Mouse (Mus musculus) spleen, postnatal 10 days (tissue): ENCODE results near the gene Gm17581.
A peak's percentile ranks its signal among the peaks of the same experiment; 100 is the strongest.
"Not testable (repeated sequence)": the region's sequence is repeated elsewhere in the genome, so short reads cannot be mapped to it uniquely, and the experiment has no call there.

Experiments used
- DNase-seq, 2 experiments: peaks; one replicate each; pipeline ENCODE4 v3.0.0; 2021 to 2022; ENCODE audit warnings: low spot score in 2 of 2

Gene Gm17581

DNA sequence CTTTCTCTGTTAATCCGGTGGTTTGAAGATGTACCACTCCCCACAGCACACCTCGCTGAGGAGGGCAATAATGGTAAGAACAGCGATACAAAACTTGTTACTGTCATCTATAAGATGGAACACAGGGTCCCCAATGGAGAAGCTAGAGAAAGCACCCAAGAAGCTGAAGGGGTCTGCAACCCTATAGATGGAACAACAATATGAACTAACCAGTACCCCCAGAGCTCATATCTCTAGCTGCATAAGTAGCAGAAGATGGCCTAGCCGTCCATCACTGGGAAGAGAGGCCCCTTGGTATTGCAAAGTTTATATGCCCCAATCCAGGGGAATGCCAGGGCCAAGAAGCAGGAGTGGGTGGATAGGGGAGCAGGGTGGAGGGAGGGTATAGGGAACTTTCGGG is at the start of gene Gm17581:
Gene Gm17581, minus strand, starts transcription at position 101 of the 400 bp plus-strand sequence.
- not testable (repeated sequence) for DNase-seq

DNA sequence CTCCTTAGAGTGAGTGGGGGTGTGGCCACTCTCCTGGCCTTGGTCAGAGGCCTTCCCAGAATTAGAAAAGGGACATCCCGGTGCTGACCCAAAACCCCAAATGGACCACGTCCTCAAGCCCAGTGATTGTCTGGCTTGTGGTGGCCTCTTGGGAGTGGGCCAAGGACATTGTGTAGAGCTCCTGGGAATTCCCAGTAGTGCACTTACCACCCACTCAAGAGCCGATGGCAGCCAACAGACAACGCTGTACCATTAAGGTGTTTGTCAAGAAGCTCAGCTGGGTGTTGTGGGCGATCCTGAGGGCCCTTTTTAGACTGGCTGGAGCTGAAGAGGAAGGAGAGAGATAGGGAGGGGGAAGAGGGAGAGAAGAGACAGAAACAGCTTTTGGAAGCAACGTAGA is 48.9 kb upstream of the Gm17581 start:
- no peak for DNase-seq

DNA sequence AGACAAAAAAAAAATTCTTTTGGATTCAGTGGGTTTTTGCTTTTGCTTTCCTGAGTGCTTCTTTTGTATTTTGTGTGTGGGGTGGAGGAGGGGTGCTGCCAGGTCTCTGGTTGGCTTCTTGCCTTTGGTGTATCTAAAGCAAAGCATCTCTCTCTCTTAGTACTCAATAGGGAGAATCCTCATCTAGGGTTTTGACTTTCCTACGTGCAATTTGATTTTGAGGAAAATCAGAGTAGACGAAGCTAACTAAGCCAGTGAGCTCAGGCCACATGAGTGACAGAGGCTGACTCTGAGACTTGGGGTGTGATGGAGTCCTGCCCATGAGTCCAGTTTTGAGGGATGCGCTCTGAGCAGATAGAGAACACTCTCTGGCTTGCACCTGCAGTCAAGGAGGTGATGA is 43.8 kb upstream of the Gm17581 start:
- no peak for DNase-seq

DNA sequence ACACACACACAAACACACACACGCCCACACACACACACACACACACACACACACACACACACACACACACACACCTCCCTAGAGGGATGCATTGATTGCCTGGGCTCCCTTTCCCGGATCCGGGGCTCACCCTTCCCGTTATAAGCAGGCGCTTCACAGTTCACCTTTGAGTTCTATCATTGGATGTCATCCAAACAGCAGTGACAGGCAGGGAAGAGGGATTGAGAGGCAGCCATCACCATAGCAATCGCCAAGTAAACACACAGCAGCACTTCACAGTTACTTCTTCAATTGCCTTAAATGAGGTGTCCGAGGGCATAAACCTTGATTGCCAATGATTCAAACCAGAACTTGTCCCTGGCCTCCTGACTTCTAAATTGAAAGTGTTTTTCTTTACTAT is 43.4 kb upstream of the Gm17581 start:
- DNase-seq, result no peak

DNA sequence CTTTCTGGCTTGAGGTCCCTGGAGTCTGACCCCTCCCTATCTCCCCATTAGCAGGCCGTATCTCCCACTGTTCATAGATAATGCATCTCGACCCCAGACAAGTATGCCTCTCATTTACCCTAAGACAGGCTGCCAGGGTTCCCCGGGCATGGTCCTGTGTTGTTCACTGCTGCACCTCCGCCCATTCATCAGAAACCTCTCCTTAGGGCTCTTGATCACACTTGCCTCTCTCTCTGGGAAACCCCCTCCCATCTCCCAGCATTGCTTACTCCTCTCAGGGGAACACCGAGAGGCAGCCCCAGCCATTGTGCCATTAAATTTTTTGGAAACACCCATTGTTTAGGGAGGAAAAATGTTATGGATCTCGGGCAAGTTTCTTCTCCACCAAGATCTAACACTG is 42.3 kb upstream of the Gm17581 start:
- DNase-seq, result no peak

DNA sequence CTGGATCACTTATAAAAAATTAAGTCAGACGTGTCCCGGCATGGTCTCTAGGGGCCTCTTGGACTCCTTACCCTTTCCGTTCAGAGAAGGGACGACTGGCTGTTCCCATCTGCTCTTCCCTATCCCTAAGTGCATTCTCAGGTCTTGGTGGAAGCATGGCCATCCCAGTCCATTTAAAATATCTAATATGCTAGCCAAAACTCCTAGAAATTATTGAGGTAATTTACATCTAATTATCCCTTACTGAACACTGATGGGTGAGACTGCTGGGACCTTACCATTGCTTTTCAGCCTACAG is 42.0 kb upstream of the Gm17581 start:
- DNase-seq, result no peak

DNA sequence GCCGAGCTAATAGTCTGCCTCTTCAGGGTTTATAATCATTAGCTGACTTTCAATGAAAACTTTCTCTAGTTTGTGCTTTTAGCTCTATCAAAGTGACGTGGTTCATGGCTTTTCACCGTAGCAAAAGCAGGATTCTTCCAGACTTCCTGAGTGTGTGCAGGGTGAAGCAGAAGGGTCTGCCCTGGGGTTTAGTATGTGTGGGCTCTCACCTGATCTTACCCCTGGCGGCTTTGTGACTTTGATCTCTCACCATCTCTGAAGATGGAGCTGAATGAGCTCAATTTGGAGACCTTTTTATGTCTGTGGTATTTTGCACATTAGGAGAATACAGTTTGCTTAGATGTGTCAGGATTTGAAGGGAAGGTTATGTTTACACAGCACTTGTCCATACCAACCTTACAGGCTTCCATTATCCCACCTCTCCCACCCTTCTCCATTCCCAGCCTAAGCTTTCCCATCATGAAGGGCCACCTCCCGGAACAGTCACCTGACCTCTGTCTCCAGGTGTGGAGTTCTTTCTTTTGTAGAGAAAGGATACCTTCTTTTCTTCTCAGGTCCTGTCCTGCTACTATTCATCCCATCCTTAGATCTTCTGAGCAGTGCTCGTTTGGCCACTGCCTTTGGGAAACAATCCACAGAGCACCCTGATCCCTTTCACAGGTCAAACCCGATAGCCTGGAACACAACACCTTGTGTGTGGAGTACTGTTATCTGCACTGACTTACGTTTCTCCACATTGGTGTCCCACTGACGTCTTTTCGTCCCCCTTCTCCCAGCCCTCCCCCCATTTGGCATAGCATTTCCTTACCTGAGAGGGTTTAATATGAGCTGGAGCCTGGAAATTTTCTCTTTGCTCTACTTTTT is 41.4 kb upstream of the Gm17581 start:
- no peak for DNase-seq

DNA sequence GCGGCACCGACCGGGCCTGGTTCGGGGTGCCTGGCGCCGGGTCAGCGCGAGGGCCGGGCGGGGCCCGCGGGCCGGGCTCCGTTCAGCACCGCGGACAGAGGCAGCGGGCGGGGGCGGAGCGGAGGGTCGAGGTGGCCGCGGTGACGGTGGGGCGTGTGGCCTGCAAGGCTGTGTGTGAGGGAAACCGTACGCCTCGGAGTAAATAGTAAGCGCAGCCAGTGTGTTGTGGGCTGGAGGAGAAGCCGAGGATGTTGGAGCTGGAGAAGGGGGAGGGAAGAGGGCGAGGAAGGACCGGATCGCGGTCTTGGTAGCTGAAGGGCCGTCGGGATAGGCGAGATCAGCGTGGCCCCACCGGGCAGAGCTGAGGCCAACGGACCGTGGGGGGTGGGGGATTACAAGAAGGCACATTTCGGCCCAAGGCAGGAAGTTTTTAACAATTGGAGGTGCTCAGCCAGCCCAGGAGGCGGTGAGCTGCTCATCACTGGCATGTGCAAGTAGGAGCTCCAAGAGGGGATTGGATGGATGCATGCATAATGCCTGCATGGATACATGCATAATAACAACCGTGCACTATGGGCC is 40.1 kb upstream of the Gm17581 start:
- peak; percentile 36 to 64 for DNase-seq

DNA sequence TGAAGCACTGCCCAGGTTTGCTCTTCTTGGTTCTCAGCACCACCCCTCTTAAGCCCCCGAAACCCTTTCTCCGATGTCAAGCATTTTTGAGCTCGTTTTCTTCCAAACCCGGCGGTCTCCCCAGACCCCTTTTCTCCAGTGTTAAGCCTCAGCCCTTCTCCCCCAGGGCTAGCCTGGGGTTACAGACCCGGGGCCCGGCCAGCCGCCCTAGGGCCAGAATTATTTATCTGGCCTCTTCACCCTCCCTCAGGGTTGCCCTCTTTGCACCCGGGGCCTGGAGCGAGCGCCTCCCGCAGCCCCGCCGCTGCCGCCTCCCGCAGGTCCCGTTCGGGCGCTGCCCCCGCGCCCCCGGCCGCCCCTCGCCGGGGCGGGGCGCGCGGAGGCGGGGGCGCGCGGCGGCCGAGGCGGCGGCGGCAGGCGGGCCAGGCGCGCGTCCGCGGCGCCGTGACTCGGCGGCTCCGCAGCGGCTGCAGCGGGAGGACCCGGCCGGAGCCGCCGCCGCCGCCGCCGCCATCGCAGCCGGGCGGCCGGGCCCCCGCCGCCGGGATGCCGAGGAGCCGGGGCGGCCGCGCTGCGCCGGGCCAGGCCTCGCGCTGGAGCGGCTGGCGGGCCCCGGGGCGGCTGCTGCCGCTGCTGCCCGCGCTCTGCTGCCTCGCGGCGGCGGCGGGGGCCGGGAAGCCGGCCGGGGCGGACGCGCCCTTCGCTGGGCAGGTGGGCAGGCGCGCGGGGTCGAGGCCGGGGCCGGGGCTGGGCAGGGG is 39.4 kb upstream of the Gm17581 start, which contains the start of gene Mmp24:
Gene Mmp24, plus strand, starts transcription at position 416 of the 758 bp plus-strand sequence.
- DNase-seq, result no peak

DNA sequence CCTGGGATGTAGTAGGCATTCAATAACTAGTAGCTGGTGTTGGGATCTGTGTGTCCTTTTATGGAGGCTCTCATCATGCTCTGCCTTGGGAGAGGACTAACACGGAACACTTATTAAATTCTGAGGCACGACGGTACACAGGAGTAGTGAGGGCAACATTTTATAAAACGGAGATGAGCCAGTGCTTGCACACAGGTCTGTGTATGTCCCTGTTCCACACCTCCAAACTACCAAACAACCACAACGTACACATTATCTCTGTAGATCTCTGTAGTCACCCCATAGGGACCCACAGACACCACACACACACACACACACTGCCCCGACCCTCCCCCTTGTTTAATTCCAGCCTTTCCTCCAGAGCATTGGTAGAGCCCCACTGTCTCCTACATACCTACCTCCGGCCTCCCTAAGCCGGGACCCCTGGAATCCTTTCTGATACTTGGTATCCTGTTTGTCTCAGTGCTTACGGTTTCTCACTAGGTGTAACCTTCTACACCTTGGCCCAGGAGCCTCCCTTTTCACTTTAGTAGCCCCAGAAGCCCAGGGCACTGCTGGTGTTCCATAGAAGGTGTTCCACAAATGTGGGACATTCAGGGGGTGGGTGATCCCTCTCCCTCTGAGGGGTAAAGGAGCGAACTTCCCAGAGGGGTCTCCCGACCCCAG is 38.7 kb upstream of the Gm17581 start:
- no peak for DNase-seq

DNA sequence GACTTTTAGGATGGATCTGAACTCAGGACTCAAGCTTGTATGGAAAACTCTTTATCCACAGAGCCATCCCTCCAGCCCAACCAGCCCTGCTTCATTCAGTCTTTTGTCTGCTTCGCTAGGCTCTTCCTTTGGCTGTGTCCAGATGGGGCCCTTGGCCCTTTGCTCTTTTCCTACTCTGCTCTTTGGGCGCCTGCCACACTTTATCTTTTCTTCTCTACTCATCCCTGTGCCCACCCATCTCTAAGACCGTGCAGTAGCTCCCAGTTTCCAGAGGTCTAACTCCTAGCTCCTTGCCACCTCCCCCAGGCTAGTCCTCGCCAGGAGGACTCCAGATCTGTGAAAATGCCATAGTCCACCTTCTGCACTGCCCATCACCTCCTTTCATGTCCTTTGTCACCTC is 38.0 kb upstream of the Gm17581 start:
- no peak for DNase-seq

DNA sequence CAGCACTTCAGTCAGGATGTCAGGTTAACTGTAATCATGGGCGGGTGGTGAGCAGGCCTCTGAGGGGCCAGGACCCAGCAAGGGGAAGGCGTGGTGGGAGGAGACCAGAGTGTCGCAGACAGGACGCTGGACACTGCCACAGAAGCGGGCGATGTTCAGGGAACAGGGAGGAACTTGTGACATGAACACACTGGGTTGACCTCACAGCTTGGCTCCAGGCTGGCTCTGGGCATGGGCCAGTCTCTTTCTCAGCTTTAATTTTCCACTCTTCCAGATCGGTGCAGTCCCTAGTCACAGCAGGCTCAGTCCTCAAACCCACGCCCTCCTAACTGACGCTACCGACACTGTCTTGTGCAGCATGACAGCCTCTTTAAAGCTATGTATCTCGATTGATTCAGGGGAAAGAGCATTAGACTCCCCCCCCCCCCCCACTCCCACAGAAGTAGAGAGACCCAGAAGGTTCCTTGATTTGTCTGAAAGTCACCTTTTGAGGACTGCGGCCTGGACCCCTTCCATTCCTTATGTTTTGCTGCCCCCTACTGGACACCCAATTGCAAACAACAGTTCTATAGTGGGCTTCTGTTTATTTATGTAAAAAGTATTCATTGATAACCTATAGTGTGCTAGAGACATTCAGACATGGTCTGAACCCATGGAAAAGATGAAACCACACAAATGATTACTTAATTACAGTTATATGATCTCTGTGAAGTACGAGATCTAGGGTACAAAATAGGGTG is 29.2 kb upstream of the Gm17581 start:
- DNase-seq, result peak; percentile 47 to 83

DNA sequence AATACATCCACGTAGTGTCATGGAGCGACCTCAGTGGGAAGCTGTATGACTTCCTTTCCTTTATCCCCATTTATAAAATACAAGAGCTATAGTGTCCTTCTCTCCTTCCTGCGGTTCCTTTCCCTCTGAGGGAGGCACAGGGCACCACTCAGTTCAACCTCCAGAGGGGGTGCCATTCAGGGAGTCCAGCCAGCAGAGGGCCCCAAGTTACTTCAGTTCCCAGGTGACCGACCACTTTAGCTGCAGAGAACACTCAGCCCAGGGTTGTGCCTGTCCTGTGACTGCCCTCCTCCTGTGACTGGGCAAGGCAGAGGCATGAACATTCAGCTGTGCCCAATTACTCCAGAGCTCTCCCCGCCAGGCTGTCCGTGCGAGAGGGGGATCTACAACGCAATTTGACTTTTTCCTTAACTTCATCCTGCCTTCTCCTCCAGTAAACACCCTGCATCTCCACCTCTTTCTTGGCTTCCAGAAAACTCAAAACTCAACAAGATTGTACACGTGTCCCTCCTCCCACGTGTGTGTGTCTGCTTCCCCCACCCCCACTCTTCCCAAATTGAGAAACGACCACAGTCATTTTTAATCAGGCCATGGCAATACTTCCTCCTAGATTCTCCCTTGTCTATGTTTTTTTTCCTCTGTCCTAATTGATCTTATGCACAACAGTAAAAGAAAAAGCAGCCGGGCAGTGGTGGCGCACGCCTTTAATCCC is 21.3 kb upstream of the Gm17581 start:
- DNase-seq, result no peak

DNA sequence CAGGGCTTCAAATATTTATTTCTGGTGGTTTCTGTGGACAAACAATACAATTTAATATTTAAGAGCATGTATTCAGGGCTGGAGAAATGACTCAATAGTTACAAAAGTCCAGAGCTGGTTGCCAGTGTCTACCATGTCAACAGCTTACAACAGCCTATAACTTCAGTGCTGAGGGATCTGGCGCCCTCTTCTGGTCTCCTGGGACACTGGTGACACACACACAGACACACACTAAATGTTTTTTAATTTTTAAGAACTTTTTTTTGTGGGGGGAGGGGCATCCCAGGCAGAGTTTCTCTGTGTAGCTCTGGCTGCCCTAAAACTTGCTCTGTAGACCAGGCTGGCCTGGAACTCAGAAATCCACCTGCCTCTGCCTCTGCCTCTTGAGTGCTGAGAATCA is 20.1 kb upstream of the Gm17581 start:
- peak in 1 of 2 experiments; percentile 77 for DNase-seq

DNA sequence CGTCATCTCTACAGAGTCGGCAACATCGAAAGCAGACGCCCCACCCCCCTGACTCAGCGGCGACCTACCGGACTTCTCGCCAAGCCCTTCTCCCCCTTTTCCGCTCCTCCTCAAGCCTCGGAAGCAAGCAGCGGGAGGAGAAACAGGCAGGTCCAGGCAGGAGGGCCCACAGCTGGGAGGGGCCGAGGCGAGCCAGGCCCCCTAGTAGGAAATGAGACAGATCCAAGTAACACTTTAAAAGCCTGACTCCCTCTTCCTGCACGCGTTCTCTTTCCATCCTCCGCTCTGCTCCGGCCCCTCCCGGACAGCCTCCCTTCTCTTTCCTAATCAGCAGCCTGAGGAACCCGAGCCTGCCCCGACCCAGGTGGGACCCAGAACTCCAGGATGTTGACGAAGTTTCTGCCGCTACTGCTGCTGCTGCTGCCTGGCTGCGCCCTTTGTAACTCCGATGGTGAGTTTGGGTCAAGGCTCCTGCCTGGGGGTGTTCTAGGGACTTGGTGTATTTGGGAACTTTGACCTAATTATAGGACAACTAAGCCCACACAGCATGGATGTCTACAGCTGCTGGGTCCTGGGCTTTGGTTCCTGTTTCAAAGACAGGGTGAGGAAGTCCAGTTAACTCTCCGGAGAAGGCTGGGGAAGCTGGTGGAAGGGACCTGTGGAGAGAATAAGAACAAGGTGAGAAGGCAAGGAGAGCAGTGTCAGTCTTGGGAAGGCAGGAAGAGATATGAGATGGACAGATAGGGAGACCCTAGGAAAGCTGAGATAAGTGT is 15.5 kb upstream of the Gm17581 start, which contains the start of gene Procr:
Gene Procr, plus strand, starts transcription at position 104 of the 773 bp plus-strand sequence.
- no peak for DNase-seq

DNA sequence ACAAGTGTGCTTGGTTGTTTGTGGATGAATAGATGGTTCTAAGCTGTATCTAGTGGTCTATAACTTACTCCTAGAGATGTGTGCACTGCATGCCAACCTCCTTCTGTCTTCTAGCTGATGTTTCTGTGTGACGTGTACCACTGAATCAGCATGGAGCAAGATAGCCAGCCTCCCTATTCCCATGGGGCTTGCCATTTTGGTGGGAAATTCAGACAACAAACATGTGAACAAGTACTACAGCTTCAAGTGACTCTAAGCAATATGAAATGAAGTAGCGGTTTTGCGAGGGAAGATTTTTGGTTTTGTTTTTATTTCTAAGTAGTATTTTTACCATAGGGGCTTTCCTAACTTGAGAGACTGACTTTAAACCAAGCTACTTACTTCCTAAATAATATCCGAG is 13.7 kb upstream of the Gm17581 start:
- no peak for DNase-seq

DNA sequence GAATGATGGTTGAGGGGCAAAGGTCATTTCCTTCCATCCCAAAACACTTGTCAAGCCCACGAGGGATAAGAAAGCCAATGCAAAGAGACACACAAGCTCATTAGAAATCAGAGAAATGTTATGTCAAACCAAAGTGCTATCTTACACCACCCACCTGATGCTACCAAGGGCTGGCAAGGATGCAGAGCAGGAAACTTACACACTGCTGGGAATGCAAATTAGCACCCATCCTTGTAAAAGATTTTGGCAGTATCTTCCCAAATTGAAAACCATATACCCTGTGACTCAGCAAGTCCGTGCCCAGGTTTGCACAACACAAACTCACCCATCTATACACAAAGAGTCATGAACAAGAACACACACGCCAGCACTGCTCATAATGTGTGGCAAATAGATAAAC is 9.8 kb upstream of the Gm17581 start:
- no peak for DNase-seq

DNA sequence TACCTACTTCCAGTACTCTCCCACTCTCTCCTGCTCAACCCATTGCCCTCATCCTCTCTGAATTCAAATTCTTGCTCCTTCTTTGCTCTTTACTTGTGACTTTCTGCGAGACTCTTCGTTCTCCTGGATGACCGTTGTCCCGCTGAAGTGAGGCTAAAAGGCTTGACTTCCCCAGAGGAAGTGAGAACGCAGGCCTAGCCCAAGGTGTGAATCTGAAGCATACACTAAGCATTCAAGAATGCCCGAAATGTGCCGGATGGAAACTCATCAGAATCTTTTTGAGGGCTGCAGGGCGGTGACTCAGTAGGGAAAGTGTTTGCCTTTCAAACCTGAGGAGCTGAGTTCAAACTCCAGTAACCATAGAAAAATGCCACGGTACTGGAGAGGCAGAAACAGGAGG is 7.7 kb upstream of the Gm17581 start:
- no peak for DNase-seq

DNA sequence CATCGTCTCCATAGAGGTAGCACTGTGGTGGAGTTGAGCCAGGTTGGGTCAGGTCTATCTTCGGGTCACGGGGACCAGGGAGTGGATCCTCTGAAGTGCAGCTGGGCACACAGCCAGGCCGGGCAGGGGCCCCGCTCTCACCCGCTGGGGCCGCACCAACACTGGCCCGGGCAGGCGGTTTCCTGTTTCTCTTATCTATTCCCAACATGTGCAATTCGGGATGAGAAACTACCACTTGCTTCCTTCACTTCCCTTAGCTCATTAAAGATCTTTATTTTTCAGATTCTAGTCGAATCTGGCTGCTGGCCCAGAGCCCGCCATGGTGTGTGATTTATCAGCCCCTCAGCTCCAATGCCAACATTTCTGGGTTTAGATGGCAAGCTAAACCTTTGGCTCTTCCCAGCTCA is 7.3 kb upstream of the Gm17581 start:
- peak in 1 of 2 experiments; percentile 28 for DNase-seq

DNA sequence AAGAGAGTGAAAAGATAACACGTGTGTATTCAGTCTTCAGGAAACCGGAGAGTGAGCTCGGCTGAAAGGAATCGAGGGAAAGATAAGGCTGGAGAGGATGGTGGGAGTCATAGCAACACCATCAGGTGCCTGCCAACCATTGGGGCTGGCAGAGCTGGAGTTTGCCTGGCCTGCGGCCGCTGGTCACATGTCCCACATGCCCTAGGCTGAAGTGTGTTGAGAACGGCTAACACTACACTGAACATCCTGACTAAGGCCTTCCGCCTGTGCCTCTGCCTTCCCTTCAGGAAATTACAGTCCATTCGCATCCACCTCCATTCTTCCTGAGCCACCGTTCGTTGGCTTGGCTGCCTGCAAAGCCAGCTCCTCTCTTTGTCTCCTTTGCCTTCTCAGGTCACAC is 6.5 kb upstream of the Gm17581 start:
- no peak for DNase-seq
